Mouse (Mus musculus) left cerebral cortex, adult 2 months (tissue): ENCODE measurements at regions not wholly inside any gene's neighbourhood (a gene's known extent, or its start where the extent isn't known, plus 50 kb on each side); places are given as distances from the start of the nearest gene placed in this dataset.

Experiments
- DNase-seq, 2 experiments: peaks; one replicate each; pipeline ENCODE4 v3.0.0; 2021 to 2022; ENCODE audit warnings: low spot score in 2 of 2, mixed read lengths in 1 of 2; ENCODE audit errors: extremely low spot score in 1 of 2
- H3K27ac ChIP-seq: fragments of 200-600 bp; 2 replicates; pipeline ENCODE4 v1.8.1; 2022
- H3K4me3 ChIP-seq: fragments of 200-600 bp; 2 replicates; pipeline ENCODE4 v1.8.1; 2022
- CTCF ChIP-seq: fragments of 200-600 bp; IDR thresholded peaks from 2 replicates; pipeline ENCODE4 v1.8.1; 2022; ENCODE audit warnings: antibody characterized with exemption, mild to moderate bottlenecking, moderate library complexity
- intact Hi-C: fragments of 180-260 bp; cut with DNase I; formaldehyde crosslinking; loops from one replicate; pipeline ENCODE4 v1.15.1; 2025

- no peak for DNase-seq
- no peak for TF ChIP-seq CTCF
- intact Hi-C loops, result loop anchor here (10.0 kb wide), 1 partner anchor 1424 kb away; no protein-coding TSS in a partner anchor
- H3K4me3 ChIP-seq, result no peak overlapping the region
- no peak overlapping the region for H3K27ac ChIP-seq
Measured at GRCm38 (mm10) chr10:19161149-19161548, 145.7 kb upstream of the Tnfaip3 start.

GRCm38 (mm10) chr10:19154041-19154440, 138.6 kb upstream of the Tnfaip3 start:
- no peak for TF ChIP-seq CTCF
- Histone ChIP-seq H3K4me3 (no peak overlapping the region), H3K27ac (no peak overlapping the region)
- DNase-seq, result no peak
- intact Hi-C loops, result no loop called here

- no peak overlapping the region for H3K4me3 ChIP-seq
- TF ChIP-seq CTCF, result no peak
- H3K27ac ChIP-seq, result no peak overlapping the region
- intact Hi-C loops, result no loop called here
- no peak for DNase-seq
Measured at GRCm38 (mm10) chr10:19152773-19153172, 137.3 kb upstream of the Tnfaip3 start.

GRCm38 (mm10) chr10:19150766-19151165, 135.3 kb upstream of the Tnfaip3 start:
- intact Hi-C loops, result no loop called here
- no peak overlapping the region for H3K4me3 ChIP-seq
- no peak for TF ChIP-seq CTCF
- DNase-seq, result no peak
- no peak overlapping the region for H3K27ac ChIP-seq

GRCm38 (mm10) chr10:19150005-19150404, 134.5 kb upstream of the Tnfaip3 start:
- no peak for DNase-seq
- Histone ChIP-seq H3K27ac (no peak overlapping the region), H3K4me3 (no peak overlapping the region)
- intact Hi-C loops, result no loop called here
- no peak for TF ChIP-seq CTCF

GRCm38 (mm10) chr10:19149196-19149869, 133.9 kb upstream of the Tnfaip3 start:
- no peak for TF ChIP-seq CTCF
- no peak for DNase-seq
- H3K4me3 ChIP-seq, result no peak overlapping the region
- intact Hi-C loops, result no loop called here
- no peak overlapping the region for H3K27ac ChIP-seq

GRCm38 (mm10) chr10:19141481-19141880, 126.0 kb upstream of the Tnfaip3 start:
- DNase-seq, result no peak
- Histone ChIP-seq H3K4me3 (no peak overlapping the region), H3K27ac (no peak overlapping the region)
- no peak for TF ChIP-seq CTCF
- intact Hi-C loops, result no loop called here

GRCm38 (mm10) chr10:19140628-19141027, 125.2 kb upstream of the Tnfaip3 start:
- DNase-seq, result no peak
- Histone ChIP-seq H3K27ac (no peak overlapping the region), H3K4me3 (no peak overlapping the region)
- intact Hi-C loops, result no loop called here
- no peak for TF ChIP-seq CTCF

GRCm38 (mm10) chr10:19139234-19139633, 123.8 kb upstream of the Tnfaip3 start:
- H3K27ac ChIP-seq, result no peak overlapping the region
- no peak for TF ChIP-seq CTCF
- no peak for DNase-seq
- intact Hi-C loops, result no loop called here
- no peak overlapping the region for H3K4me3 ChIP-seq

- no peak for TF ChIP-seq CTCF
- intact Hi-C loops, result no loop called here
Measured at GRCm38 (mm10) chr10:19138258-19138657, 122.8 kb upstream of the Tnfaip3 start.

GRCm38 (mm10) chr10:19127581-19128291, 112.3 kb upstream of the Tnfaip3 start:
- TF ChIP-seq CTCF, result no peak
- intact Hi-C loops, result no loop called here
- Histone ChIP-seq H3K27ac (no peak overlapping the region), H3K4me3 (no peak overlapping the region)
- no peak for DNase-seq

More at GRCm38 (mm10) chr10:19138258-19138657, 122.8 kb upstream of the Tnfaip3 start:
- no peak for DNase-seq
- Histone ChIP-seq H3K4me3 (no peak overlapping the region), H3K27ac (no peak overlapping the region)

GRCm38 (mm10) chr10:19126922-19127321, 111.5 kb upstream of the Tnfaip3 start:
- no peak for TF ChIP-seq CTCF
- DNase-seq, result no peak
- H3K4me3 ChIP-seq, result no peak overlapping the region
- intact Hi-C loops, result no loop called here
- H3K27ac ChIP-seq, result no peak overlapping the region

GRCm38 (mm10) chr10:19126438-19126837, 111.0 kb upstream of the Tnfaip3 start:
- Histone ChIP-seq H3K4me3 (no peak overlapping the region), H3K27ac (no peak overlapping the region)
- TF ChIP-seq CTCF, result no peak
- intact Hi-C loops, result no loop called here
- no peak for DNase-seq
